Mouse (Mus musculus): Measurements from ENCODE around the gene Ank3.

DNA sequence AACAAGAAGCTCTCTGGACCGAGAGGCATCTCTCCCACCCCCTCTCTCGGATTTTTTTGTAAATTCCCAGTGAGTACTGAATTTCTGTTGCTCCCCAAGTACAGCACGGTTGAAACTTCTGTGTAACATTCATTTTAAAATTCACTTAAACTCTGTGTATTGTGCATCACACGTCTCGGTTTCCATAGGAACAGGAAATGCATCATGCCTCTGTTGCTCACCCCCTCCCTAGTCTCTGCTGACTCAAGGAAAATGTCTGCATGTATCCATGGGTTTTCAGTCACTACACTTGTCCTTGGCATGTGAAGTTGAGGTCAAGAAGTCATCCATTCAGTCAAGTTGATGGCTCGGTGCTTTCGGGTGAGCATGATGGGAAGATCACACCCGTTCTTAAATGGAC lies 234.3 kb downstream of the Ank3 start:
- TF ChIP-seq EP300 (IDR thresholded peaks at IDR 0.05; ENCODE audit: low read depth) (no peak), CTCF (IDR thresholded peaks at IDR 0.05; ENCODE audit: low read depth) (no peak)
